Mouse (Mus musculus): Measurements from ENCODE around the gene Rassf2.

DNA sequence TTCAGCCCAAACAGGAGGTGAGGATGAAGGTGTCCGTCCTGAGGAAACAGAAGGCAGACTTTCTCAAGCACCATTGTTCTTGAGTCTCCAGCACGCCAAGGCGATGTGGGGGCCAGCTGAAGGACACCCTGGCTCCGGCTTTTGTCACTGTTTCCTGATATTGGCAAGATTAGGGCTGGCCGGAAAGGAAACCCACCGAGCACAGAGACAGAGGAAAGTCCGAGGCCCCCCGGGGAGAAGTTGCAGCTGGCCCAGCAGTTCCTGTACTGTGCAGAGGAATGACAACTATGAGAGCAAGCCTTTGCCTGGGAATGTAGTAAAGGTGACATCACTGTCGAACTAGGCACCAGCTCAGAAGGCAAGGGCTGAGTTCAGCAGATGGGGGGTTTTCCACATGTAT is 49.2 kb downstream of the Rassf2 start:
- TF ChIP-seq TAL1 (IDR thresholded peaks at IDR 0.05; ENCODE audit: low read length) (no peak), GATA1 (IDR thresholded peaks at IDR 0.05; ENCODE audit: low read length) (no peak)

All from erythroblast, embryonic 14.5 days (primary cell).